Mouse (Mus musculus) retina, postnatal 1 day (tissue): ENCODE results near the gene Col4a4.

ENCODE experiments used
- DNase-seq: peaks from one replicate; pipeline ENCODE4 v3.0.0-alpha.2; 2012

The Col4a4 gene

DNA sequence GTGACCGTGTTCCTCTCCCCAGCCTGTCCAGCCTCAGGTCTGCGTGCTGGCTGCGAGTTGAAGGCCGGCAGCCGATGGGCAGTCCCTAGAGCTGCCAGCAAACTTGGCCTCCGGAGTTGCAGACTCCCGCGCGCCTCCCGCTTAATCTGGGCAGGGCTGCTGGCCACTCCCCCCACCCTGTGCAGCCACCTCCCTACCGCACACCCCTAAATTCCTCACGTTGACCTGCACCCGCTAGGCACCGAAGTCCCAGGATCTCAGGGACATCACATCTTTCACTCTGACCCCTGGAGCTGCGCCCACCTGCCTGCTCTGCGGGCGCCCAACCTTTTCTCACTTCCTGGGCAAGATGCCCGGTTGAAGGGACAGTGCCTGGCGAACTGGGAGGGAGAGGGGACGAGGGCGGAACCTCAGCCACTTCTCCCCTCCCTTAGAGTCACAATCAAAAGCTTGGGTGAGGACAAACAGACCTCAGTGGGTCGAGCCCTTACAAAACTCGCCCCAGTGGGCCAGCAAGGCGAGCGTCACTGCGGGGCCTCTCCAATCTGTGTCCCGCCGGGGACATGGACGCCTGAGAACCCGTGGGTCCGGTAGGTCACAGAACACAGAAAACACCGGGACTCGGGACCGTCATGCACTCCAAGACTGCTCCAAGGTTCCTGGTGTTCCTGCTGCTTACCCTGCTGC is at the start of gene Col4a4, which contains the start of gene Col4a3:
TSS of gene Col4a4 (minus strand) at position 137 of the 687 bp plus-strand sequence.
TSS of gene Col4a3 (plus strand) at position 209 of the 687 bp plus-strand sequence.
- DNase-seq: peak; percentile 58

GRCm38 (mm10) chr1:82636321-82636720 is 49.7 kb upstream of the Col4a4 start:
- DNase-seq: no peak

DNA sequence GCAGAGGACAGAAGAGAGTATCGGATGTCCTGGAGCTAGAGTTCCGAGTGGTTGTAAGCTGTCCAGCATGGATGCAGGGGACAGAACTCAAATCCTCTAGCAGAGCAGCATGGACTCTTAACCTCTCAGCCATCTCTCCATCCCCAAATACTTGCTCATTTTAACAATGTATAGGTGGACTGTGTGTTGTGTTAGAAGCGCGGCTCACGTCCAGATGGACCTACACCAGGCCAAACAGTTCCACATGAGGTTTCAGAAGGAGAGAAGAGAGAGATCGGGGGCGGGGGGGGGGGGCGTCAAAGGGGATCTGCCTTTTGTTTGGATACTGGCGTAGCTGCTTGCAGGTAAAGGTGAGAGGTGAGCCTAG is 48.6 kb upstream of the Col4a4 start:
- no peak for DNase-seq

- peak; percentile 90 for DNase-seq
These were observed 48.0 kb upstream of the Col4a4 start for GRCm38 (mm10) chr1:82634545-82635253.

DNA sequence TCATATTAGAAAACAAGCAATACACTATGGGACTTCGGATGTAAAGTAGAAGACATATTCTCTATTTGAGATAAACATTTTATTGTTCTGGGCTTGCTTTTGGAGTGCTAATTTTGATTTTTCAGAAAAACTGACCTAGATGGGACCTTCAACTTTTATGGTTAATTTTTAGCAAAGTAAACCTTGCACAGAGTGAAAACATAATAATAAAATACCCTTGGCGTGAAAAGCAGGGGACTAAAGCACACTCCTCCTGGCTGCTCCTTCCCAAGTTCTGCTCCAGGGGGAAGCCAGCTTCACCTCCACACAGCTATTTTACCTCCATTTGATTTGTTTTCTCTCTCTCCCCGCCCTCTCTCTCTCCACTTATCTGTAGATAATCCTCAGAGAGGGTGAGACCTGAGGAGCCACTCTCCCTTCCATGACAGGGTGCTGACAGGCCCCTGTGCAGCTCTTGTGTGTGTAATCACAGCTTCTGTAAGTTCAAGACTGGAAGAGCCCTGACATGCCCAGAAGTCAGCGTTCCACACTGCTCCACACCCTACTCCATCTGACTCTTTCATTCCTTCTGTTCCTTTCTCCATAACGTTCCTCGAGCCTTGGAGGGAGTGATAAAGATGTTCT is 44.6 kb upstream of the Col4a4 start:
- no peak for DNase-seq

GRCm38 (mm10) chr1:82629495-82629894 is 42.8 kb upstream of the Col4a4 start:
- no peak for DNase-seq

- DNase-seq: no peak
These were observed 41.0 kb upstream of the Col4a4 start for GRCm38 (mm10) chr1:82627652-82628051.

GRCm38 (mm10) chr1:82625474-82625873 is 38.8 kb upstream of the Col4a4 start:
- DNase-seq: no peak

GRCm38 (mm10) chr1:82624934-82625333 is 38.3 kb upstream of the Col4a4 start:
- no peak for DNase-seq

- DNase-seq: no peak
These were observed 33.3 kb upstream of the Col4a4 start for GRCm38 (mm10) chr1:82619981-82620380.

GRCm38 (mm10) chr1:82618592-82618991 is 31.9 kb upstream of the Col4a4 start:
- no peak for DNase-seq

- no peak for DNase-seq
These were observed 31.4 kb upstream of the Col4a4 start for GRCm38 (mm10) chr1:82618001-82618400.

DNA sequence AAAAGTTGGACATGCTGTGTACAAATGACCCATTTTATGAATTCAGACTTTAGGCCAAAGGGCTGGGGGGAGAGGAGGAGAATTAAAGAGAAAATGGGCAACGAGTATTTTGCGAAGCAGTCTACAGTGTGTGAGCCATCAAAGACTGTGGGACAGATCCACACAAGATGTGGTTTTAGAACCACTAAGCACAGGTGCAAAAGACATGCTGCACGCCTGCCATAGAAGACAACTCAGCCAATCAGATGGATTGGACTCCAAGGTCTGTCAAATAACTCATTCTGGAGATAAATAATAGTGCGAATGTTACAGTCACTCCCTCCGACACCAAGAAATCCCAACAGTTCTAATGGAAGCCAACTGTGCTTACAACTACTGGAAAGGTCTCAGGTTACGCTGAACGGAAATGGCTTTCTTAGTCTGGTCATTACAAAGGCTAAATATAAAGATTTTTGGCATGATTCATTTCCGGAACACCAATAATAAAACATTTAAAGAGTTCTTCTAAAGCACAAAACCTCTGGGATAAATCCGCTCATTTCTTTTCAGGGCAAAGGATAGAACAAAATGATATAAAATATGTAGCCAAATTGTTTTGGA is 25.5 kb upstream of the Col4a4 start:
- DNase-seq: no peak

DNA sequence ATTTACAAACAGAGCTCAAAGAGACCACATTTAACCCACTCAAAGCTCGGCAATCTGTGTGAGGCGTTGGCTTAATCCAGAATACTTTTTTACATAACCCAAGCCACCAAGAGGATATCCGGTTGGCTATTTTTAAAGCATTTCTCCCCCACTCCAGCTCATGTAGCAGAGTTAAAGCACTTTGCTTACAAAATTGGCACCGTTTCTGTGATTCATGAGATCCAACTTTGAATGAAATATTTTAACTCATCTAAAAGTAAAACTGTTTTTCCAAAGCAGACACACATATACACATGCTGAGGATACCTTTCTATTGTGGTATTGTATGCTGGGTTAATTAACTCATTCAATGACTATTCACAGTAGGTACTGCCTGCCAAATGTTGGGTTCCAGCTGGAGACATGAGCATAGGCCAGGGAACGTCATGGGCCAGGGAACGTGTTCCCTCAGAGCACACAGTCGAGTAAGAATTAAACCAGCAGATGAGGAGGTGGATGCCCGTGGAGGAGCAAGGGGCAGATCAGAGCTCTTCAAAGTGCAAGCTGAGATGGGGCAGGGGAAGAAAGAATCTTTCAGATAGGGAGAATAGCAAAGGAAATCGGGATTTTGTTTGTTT is 22.1 kb upstream of the Col4a4 start:
- DNase-seq: no peak

GRCm38 (mm10) chr1:82605856-82606255 is 19.2 kb upstream of the Col4a4 start:
- DNase-seq: no peak

DNA sequence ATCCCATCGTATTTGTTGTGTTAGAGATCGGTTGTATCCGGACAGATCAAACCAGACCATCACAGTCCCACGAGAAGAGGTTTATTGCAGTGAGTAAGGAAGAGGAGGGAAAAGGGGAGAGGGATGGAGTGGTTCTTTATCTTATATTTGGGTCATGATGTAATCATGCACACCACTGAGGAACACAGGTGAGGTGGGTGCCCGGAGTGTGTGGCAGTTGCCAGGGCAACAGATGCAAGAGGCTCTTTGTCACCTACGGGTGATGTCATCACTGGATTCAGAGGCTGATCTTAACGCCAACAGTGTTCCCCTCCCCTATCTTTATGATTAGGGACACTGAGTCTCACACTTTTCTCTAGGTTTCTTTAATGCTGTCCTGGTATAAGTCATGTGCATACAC is 18.7 kb upstream of the Col4a4 start:
- no peak for DNase-seq

- no peak for DNase-seq
These were observed 16.7 kb upstream of the Col4a4 start for GRCm38 (mm10) chr1:82603198-82603950.

GRCm38 (mm10) chr1:82596864-82597596 is 10.4 kb upstream of the Col4a4 start:
- DNase-seq: no peak

DNA sequence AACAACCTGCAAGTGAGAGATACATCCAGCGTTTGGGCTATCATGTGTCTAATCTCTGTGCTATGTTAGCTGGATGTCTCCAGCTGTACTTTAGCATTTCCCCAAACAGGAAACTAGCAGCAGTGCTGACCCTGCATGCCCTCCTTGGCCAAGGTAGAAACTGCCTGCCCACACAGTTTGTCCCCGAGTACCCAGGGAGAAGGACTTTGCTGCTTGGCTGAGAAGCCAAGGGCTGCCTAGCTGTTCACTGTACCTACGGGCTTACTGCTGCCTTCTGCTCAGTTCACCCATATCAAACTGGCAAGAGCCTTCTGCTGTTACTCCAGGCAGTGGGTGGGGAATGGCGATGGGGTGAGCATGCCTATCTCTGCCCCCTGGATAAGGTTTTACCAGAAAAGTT is 3.6 kb upstream of the Col4a4 start:
- no peak for DNase-seq

GRCm38 (mm10) chr1:82585981-82586380 is 668 bp downstream of the Col4a4 start:
- DNase-seq: no peak

DNA sequence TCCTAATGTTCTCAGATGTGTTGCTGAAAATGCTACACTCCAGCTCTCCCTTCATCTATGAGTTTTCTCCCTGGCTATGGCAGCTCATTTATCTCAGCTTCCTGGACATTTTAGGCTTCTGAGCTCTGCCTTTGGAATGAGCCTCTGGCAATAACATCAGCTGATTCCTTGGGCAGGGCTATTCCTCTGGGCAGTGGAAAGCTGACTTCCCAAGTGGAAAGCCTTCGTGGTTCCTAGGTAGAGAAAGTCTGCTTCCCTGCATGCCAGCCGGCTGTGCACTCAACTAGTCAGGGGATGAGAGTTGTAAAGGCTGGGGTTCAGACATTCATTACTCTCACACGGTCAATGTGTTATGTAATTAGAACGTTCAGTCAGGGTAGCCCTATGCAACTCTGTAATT is 8.3 kb downstream of the Col4a4 start:
- no peak for DNase-seq

GRCm38 (mm10) chr1:82577915-82578314 is 8.7 kb downstream of the Col4a4 start:
- DNase-seq: peak; percentile 22
